Mouse (Mus musculus): Measurements from ENCODE around the gene Cxcl5. TPM values are rescaled to one million over a fixed set of nuclear protein-coding genes. Genes with fewer than 3 reads are reported as not detected.

The Cxcl5 gene
- polyA plus RNA-seq (2014; fragmentation: Nextera tagmentation; extraction: Ambion mirVana): 0.19 TPM in 1 of 2 replicates, not detected in the other

DNA sequence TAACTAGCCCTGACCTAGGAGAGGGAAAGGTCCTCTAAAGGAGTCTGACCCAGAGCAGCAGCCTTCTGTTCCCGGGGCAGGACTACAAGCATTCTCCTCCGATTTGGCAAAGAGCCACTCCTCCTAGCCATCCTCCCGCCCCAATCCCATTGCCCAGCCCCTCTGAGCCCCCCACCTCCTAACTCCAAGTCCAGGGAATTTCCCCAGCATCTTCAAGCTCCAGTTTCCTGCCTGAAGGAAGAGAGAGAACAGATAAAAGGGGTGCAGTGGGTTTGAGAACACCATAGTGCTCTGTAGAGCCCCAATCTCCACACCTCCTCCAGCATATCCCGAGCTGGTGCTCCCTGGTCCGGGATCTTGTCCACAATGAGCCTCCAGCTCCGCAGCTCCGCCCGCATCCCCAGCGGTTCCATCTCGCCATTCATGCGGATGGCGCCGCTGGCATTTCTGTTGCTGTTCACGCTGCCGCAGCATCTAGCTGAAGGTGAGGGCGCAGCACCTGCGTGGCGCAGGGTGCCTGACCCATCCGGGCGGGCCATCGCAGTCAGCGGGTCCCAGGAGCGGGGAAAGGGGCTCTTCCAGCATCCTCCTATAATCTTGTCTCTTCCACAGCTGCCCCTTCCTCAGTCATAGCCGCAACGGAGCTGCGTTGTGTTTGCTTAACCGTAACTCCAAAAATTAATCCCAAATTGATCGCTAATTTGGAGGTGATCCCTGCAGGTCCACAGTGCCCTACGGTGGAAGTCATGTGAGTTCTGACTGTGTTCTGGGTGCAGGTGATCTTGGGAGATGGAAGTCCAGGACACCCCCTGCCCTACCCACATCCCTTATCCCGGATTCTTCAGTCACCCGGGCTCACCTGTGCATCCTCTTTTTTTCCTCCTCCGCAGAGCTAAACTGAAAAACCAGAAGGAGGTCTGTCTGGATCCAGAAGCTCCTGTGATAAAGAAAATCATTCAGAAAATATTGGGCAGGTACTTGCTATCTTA is at the start of gene Cxcl5:
Gene Cxcl5 (plus strand): TSS at position 284 of the 989 bp plus-strand sequence.
- no peak within 1 kb of the TSS for H3K9ac ChIP-seq (ENCODE audit: low read length)
- peak within 1 kb of the TSS; percentile 63 for H3K4me2 ChIP-seq (ENCODE audit: low read depth, severe bottlenecking)
- DNase-seq (ENCODE audit: low spot score) (peak; percentile 42), ATAC-seq (ENCODE audit: insufficient number of reproducible peaks, low FRiP score, low TSS enrichment, low read depth) (no peak)
- H3K36me3 ChIP-seq (ENCODE audit: control insufficient read depth, insufficient read depth, low read length): no peaks in the 10 kb centered on the region
- H3K9me3 ChIP-seq (ENCODE audit: control insufficient read depth, low read length): no peaks in the 10 kb centered on the region
- peaks cover 4% of the 10 kb centered on the region for H3K27me3 ChIP-seq (ENCODE audit: control insufficient read depth, insufficient read depth, low read length)
- 7% methylated on average over 32 of the region's 32 CpGs for WGBS
- no peak within 1 kb of the TSS for H3K27ac ChIP-seq (replicated peaks; ENCODE audit: low read depth, low read length)
- peaks cover 12% of the 10 kb centered on the region for H3K4me1 ChIP-seq (ENCODE audit: control insufficient read depth, insufficient read depth, low read length)
- H3K4me3 ChIP-seq (ENCODE audit: low read depth, low read length): peak within 1 kb of the TSS; percentile 29

GRCm38 (mm10) chr5:90711409-90711808 is 47.8 kb upstream of the Cxcl5 start:
- DNase-seq (ENCODE audit: low spot score) (no peak), ATAC-seq (ENCODE audit: insufficient number of reproducible peaks, low FRiP score, low TSS enrichment, low read depth) (no peak)
- H3K27ac ChIP-seq (replicated peaks; ENCODE audit: low read depth, low read length): no peak overlapping the region
- no peaks in the 10 kb centered on the region for H3K36me3 ChIP-seq (ENCODE audit: control insufficient read depth, insufficient read depth, low read length)
- no peak overlapping the region for H3K4me3 ChIP-seq (ENCODE audit: low read depth, low read length)
- H3K4me1 ChIP-seq (ENCODE audit: control insufficient read depth, insufficient read depth, low read length): no peaks in the 10 kb centered on the region
- no peak overlapping the region for H3K4me2 ChIP-seq (ENCODE audit: low read depth, severe bottlenecking)
- H3K9ac ChIP-seq (ENCODE audit: low read length): no peak overlapping the region
- no peaks in the 10 kb centered on the region for H3K9me3 ChIP-seq (ENCODE audit: control insufficient read depth, low read length)
- 92% methylated on average over 2 of the region's 2 CpGs for WGBS
- no peaks in the 10 kb centered on the region for H3K27me3 ChIP-seq (ENCODE audit: control insufficient read depth, insufficient read depth, low read length)

DNA sequence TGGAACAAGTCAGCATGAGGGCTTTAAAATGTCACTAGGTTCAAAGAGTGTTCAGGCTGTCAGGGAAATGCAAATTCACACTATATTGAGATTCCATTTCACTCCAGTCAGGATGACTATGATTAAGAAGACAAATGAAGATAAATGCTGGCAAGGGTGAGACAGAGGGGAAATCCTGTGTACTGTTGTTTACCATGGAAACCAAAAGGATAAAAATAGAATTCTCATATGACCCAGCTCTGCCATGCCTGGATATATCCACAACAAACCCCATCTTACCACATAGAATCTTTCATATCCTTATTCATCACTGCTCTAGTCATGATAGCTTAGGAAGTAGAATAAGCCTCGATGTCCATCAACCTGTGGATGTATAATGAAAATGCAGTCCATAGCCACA is 41.2 kb upstream of the Cxcl5 start:
- no peak overlapping the region for H3K4me2 ChIP-seq (ENCODE audit: low read depth, severe bottlenecking)
- H3K36me3 ChIP-seq (ENCODE audit: control insufficient read depth, insufficient read depth, low read length): no peaks in the 10 kb centered on the region
- H3K27me3 ChIP-seq (ENCODE audit: control insufficient read depth, insufficient read depth, low read length): no peaks in the 10 kb centered on the region
- no peak overlapping the region for H3K27ac ChIP-seq (replicated peaks; ENCODE audit: low read depth, low read length)
- WGBS: 91% methylated on average over 1 of the region's 1 CpGs
- no peaks in the 10 kb centered on the region for H3K4me1 ChIP-seq (ENCODE audit: control insufficient read depth, insufficient read depth, low read length)
- ATAC-seq (ENCODE audit: insufficient number of reproducible peaks, low FRiP score, low TSS enrichment, low read depth): no peak
- no peak overlapping the region for H3K9ac ChIP-seq (ENCODE audit: low read length)
- no peak overlapping the region for H3K4me3 ChIP-seq (ENCODE audit: low read depth, low read length)
- DNase-seq (ENCODE audit: low spot score): no peak
- no peaks in the 10 kb centered on the region for H3K9me3 ChIP-seq (ENCODE audit: control insufficient read depth, low read length)

DNA sequence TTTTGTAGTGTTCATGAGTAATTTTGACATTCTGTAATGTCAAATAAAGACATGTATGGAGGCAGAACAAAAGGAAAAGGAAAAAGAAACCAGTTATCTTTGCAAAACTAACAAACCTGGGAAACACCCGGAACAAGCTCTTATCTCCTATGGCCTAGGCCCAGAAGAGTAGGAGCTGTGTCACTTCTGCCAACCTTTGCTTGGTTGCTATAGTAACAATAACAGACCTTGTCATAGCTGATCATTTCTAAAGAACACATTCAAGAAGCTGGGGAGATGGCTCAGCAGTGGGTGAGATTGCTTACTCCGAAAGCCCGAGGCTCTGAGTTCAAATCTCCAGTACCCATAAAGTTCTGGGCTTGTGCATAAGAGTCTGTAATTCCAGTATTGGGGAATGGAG is 36.5 kb upstream of the Cxcl5 start:
- Histone ChIP-seq H3K36me3 (ENCODE audit: control insufficient read depth, insufficient read depth, low read length) (no peaks in the 10 kb centered on the region), H3K4me1 (ENCODE audit: control insufficient read depth, insufficient read depth, low read length) (no peaks in the 10 kb centered on the region), H3K9ac (ENCODE audit: low read length) (no peak overlapping the region), H3K9me3 (ENCODE audit: control insufficient read depth, low read length) (no peaks in the 10 kb centered on the region), H3K4me3 (ENCODE audit: low read depth, low read length) (no peak overlapping the region), H3K27me3 (ENCODE audit: control insufficient read depth, insufficient read depth, low read length) (no peaks in the 10 kb centered on the region), H3K27ac (replicated peaks; ENCODE audit: low read depth, low read length) (no peak overlapping the region), H3K4me2 (ENCODE audit: low read depth, severe bottlenecking) (no peak overlapping the region)
- ATAC-seq (ENCODE audit: insufficient number of reproducible peaks, low FRiP score, low TSS enrichment, low read depth) (no peak), DNase-seq (ENCODE audit: low spot score) (no peak)
- WGBS: 93% methylated on average over 3 of the region's 3 CpGs

GRCm38 (mm10) chr5:90728254-90728653 is 30.9 kb upstream of the Cxcl5 start:
- Histone ChIP-seq H3K27me3 (ENCODE audit: control insufficient read depth, insufficient read depth, low read length) (no peaks in the 10 kb centered on the region), H3K36me3 (ENCODE audit: control insufficient read depth, insufficient read depth, low read length) (no peaks in the 10 kb centered on the region), H3K9me3 (ENCODE audit: control insufficient read depth, low read length) (no peaks in the 10 kb centered on the region), H3K4me1 (ENCODE audit: control insufficient read depth, insufficient read depth, low read length) (peaks cover 4% of the 10 kb centered on the region; the same call in 1 of the 2 replicates), H3K9ac (ENCODE audit: low read length) (no peak overlapping the region), H3K4me2 (ENCODE audit: low read depth, severe bottlenecking) (no peak overlapping the region), H3K27ac (replicated peaks; ENCODE audit: low read depth, low read length) (no peak overlapping the region), H3K4me3 (ENCODE audit: low read depth, low read length) (no peak overlapping the region)
- no peak for ATAC-seq (ENCODE audit: insufficient number of reproducible peaks, low FRiP score, low TSS enrichment, low read depth)
- 23% methylated on average over 3 of the region's 3 CpGs for WGBS
- no peak for DNase-seq (ENCODE audit: low spot score)

DNA sequence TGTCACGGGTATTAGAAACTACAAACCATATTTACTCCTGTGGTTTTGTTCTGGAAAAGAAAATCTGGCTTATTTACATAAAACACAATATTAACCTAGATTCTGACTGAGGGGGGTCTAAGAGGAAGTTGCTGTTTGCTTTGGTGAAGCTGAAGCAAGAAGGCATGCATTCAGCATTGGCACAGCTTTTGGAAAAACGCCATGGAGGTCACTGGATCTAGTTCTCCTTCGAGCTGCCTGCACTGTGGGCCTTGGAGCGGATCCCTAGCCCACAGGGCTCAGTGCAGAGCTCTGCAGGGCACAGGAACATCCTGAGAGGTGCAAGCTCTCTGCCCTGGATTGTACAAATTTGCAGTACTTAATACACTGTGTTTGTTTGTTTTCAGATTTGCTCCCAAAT is 27.7 kb upstream of the Cxcl5 start:
- Histone ChIP-seq H3K27me3 (ENCODE audit: control insufficient read depth, insufficient read depth, low read length) (no peaks in the 10 kb centered on the region), H3K4me1 (ENCODE audit: control insufficient read depth, insufficient read depth, low read length) (peaks cover 4% of the 10 kb centered on the region; the same call in 1 of the 2 replicates), H3K4me2 (ENCODE audit: low read depth, severe bottlenecking) (no peak overlapping the region), H3K36me3 (ENCODE audit: control insufficient read depth, insufficient read depth, low read length) (no peaks in the 10 kb centered on the region), H3K27ac (replicated peaks; ENCODE audit: low read depth, low read length) (no peak overlapping the region), H3K9me3 (ENCODE audit: control insufficient read depth, low read length) (no peaks in the 10 kb centered on the region), H3K9ac (ENCODE audit: low read length) (no peak overlapping the region), H3K4me3 (ENCODE audit: low read depth, low read length) (no peak overlapping the region)
- ATAC-seq (ENCODE audit: insufficient number of reproducible peaks, low FRiP score, low TSS enrichment, low read depth): no peak
- 80% methylated on average over 4 of the region's 4 CpGs for WGBS
- DNase-seq (ENCODE audit: low spot score): no peak

- 80% methylated on average over 4 of the region's 4 CpGs for WGBS
- H3K4me2 ChIP-seq (ENCODE audit: low read depth, severe bottlenecking): no peak overlapping the region
- no peaks in the 10 kb centered on the region for H3K9me3 ChIP-seq (ENCODE audit: control insufficient read depth, low read length)
- H3K27ac ChIP-seq (replicated peaks; ENCODE audit: low read depth, low read length): no peak overlapping the region
- no peaks in the 10 kb centered on the region for H3K4me1 ChIP-seq (ENCODE audit: control insufficient read depth, insufficient read depth, low read length)
- H3K36me3 ChIP-seq (ENCODE audit: control insufficient read depth, insufficient read depth, low read length): no peaks in the 10 kb centered on the region
- H3K4me3 ChIP-seq (ENCODE audit: low read depth, low read length): no peak overlapping the region
- H3K27me3 ChIP-seq (ENCODE audit: control insufficient read depth, insufficient read depth, low read length): no peaks in the 10 kb centered on the region
- DNase-seq (ENCODE audit: low spot score) (no peak), ATAC-seq (ENCODE audit: insufficient number of reproducible peaks, low FRiP score, low TSS enrichment, low read depth) (no peak)
- H3K9ac ChIP-seq (ENCODE audit: low read length): no peak overlapping the region
Measured at GRCm38 (mm10) chr5:90742029-90742428, 17.1 kb upstream of the Cxcl5 start.

DNA sequence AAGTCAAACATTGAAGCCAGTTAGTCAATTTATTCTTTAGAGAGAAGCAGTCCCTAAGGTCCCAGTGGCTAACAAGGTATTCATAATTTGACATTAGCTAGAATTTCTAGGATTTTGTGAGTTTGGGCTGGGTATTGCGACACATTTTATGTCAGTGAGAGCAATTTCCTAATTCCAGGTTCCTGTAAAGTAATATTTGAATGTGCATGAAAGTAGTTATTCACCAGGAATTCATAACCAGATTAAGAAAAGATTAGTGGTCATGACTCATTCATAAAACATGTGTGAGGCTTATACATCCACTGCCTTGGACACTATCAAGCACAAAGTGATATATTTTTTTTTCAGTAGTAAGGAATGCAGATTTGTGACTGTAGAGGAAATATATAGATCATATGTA is 5.2 kb upstream of the Cxcl5 start:
- WGBS: 94% methylated on average over 1 of the region's 1 CpGs
- H3K9me3 ChIP-seq (ENCODE audit: control insufficient read depth, low read length): no peaks in the 10 kb centered on the region
- H3K4me3 ChIP-seq (ENCODE audit: low read depth, low read length): no peak overlapping the region
- H3K27ac ChIP-seq (replicated peaks; ENCODE audit: low read depth, low read length): no peak overlapping the region
- DNase-seq (ENCODE audit: low spot score): no peak
- H3K4me2 ChIP-seq (ENCODE audit: low read depth, severe bottlenecking): no peak overlapping the region
- ATAC-seq (ENCODE audit: insufficient number of reproducible peaks, low FRiP score, low TSS enrichment, low read depth): no peak
- no peaks in the 10 kb centered on the region for H3K27me3 ChIP-seq (ENCODE audit: control insufficient read depth, insufficient read depth, low read length)
- no peaks in the 10 kb centered on the region for H3K36me3 ChIP-seq (ENCODE audit: control insufficient read depth, insufficient read depth, low read length)
- H3K4me1 ChIP-seq (ENCODE audit: control insufficient read depth, insufficient read depth, low read length): peaks cover 9% of the 10 kb centered on the region
- no peak overlapping the region for H3K9ac ChIP-seq (ENCODE audit: low read length)
